Mouse (Mus musculus): ENCODE results near the gene Hist2h3c2. TPM values are rescaled to one million over a fixed set of nuclear protein-coding genes. Genes with fewer than 3 reads are reported as not detected.
"Not testable (repeated sequence)": the region's sequence is repeated elsewhere in the genome, so short reads cannot be mapped to it uniquely, and the experiment has no call there.

Gene Hist2h3c2
- polyA plus RNA-seq, 1 experiment = 66.4 TPM

DNA sequence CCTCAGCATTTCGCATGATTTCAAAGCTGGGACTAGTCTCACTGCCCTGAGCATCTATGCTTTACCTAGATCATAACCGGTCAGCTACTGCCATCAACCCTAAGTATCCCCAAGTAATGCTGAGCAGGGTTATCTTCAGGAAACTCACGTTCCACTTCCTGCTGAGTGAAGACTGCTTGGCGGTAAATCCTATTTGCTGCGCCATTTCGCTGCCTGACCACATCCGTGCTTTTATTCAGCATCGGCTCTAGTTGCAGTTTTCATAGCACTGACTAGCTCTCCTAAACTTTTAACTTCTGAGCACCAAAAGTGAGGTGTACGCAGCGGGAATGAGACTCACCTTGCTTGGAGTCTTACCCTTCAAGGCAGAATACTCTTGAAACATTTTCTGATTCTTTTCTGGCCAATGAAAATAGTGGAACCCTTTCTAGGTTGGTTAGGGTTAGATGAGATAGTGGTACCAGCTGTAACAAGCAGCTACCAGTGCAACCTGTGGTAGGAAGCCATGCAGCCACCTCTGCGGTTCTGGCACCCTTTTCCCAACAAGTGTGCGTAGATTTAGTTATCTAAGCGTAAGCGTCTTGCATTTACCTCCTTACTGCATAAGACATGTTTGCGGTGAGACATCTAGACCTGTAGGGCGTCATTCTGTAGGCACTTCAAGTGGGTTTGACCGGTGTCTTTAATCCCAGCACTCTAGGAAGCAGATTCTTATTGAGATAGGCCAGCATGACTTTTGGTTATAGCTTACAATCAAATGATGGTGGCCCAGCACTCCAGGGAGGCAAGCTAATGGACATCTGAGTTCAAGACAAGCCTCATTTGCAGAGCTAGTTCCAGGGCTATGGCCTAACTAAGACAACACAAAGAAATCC lies 34.9 kb upstream of the Hist2h3c2 start:
- DNase-seq (ENCODE audit: low read depth in 1 of 2, low spot score in 2 of 2) = peak in 1 of 2 experiments; percentile 35
- Histone ChIP-seq H3K36me3 (ENCODE audit: control insufficient read depth, insufficient read depth, low read length) (no peaks in the 10 kb centered on the region), H3K4me3 (ENCODE audit: extremely low read depth, insufficient read depth, insufficient read length) (no peak overlapping the region), H3K27ac (ENCODE audit: insufficient read depth, low read length) (peak overlapping the region; percentile 35), H3K27me3 (ENCODE audit: control insufficient read depth, insufficient read depth, low read length) (no peaks in the 10 kb centered on the region), H3K4me1 (ENCODE audit: control insufficient read depth, insufficient read depth, insufficient read length) (peaks cover 5% of the 10 kb centered on the region; the same call in 1 of the 2 replicates)
- WGBS = 45% methylated on average over 17 of the region's 17 CpGs
- TF ChIP-seq POLR2A (IDR thresholded peaks at IDR 0.05; ENCODE audit: low read depth, low read length) (no peak), CTCF (IDR thresholded peaks at IDR 0.05; ENCODE audit: extremely low read depth, insufficient read depth, insufficient read length, insufficient replicate concordance) (no peak)

DNA sequence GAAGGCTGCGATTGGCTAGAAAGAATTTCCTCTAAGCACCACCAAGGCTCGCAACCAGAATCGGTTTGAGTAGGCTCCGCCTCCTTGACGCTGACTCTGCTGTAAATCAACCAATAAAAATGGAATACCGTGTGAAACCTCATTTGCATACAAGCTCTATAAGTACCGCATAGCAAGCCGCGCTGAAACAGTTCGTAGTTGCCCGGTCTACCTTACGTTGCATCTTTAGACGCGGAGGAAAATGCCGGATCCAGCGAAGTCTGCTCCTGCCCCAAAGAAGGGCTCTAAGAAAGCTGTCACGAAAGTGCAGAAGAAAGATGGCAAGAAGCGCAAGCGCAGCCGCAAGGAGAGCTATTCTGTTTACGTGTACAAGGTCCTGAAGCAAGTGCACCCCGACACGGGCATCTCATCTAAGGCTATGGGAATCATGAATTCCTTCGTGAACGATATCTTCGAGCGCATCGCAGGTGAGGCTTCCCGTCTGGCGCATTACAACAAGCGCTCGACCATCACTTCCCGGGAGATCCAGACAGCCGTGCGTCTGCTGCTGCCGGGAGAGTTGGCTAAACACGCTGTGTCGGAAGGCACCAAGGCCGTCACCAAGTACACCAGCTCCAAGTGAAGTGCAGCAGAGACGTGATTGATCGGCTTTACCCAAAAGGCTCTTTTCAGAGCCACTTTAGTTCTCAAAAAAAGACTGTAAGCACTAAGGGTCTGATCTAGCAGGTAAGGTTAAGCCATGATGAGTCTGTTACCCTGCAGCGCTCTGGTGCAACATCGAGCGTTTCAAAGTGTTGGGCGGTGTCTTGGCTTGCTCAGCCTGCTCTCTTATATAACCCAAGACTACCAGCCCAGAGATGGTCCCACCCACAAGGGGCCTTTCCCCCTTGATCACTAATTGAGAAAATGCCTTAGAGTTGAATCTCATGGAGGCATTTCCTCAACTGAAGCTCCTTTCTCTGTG lies 30.9 kb upstream of the Hist2h3c2 start, which contains the start of gene Hist2h2bb:
TSS of gene Hist2h2bb (plus strand) at position 242 of the 964 bp plus-strand sequence.
- peak; percentile 83 to 97 for DNase-seq (ENCODE audit: low read depth in 1 of 2, low spot score in 2 of 2)
- under 1% methylated on average over 45 of the region's 45 CpGs for WGBS
- peaks cover 6% of the 10 kb centered on the region; the same call in 1 of the 2 replicates for H3K4me1 ChIP-seq (ENCODE audit: control insufficient read depth, insufficient read depth, insufficient read length)
- H3K36me3 ChIP-seq (ENCODE audit: control insufficient read depth, insufficient read depth, low read length) = no peaks in the 10 kb centered on the region
- peak within 1 kb of the TSS; percentile 73 for H3K4me3 ChIP-seq (ENCODE audit: extremely low read depth, insufficient read depth, insufficient read length)
- TF ChIP-seq POLR2A (IDR thresholded peaks at IDR 0.05; ENCODE audit: low read depth, low read length) (peak; percentile 99), CTCF (IDR thresholded peaks at IDR 0.05; ENCODE audit: extremely low read depth, insufficient read depth, insufficient read length, insufficient replicate concordance) (no peak)
- H3K27ac ChIP-seq (ENCODE audit: insufficient read depth, low read length) = peak within 1 kb of the TSS; percentile 97
- H3K27me3 ChIP-seq (ENCODE audit: control insufficient read depth, insufficient read depth, low read length) = no peaks in the 10 kb centered on the region

DNA sequence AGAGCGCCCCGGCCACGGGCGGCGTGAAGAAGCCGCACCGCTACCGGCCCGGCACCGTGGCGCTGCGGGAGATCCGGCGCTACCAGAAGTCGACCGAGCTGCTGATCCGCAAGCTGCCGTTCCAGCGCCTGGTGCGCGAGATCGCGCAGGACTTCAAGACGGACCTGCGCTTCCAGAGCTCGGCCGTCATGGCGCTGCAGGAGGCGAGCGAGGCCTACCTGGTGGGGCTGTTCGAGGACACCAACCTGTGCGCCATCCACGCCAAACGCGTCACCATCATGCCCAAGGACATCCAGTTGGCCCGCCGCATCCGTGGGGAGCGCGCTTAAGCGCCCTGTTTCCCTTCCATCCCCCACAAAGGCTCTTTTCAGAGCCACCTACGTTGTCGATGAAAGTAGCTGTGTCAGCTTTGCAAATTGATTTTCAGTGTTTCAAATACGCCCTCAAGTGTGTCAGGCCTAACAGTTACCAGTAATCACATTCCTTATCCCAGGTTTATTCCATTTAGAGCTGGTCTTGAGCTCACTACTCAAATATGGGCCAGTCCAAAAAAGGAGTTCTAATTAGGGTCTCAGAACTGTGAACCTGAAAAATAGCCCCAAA lies 29.9 kb upstream of the Hist2h3c2 start:
- not testable (repeated sequence) for H3K4me1 ChIP-seq (ENCODE audit: control insufficient read depth, insufficient read depth, insufficient read length); H3K36me3 ChIP-seq (ENCODE audit: control insufficient read depth, insufficient read depth, low read length); H3K27me3 ChIP-seq (ENCODE audit: control insufficient read depth, insufficient read depth, low read length); DNase-seq (ENCODE audit: low read depth in 1 of 2, low spot score in 2 of 2)
- H3K27ac ChIP-seq (ENCODE audit: insufficient read depth, low read length) = peak overlapping the region; percentile 97
- H3K4me3 ChIP-seq (ENCODE audit: extremely low read depth, insufficient read depth, insufficient read length) = peak overlapping the region; percentile 58
- WGBS = under 1% methylated on average over 16 of the region's 44 CpGs

DNA sequence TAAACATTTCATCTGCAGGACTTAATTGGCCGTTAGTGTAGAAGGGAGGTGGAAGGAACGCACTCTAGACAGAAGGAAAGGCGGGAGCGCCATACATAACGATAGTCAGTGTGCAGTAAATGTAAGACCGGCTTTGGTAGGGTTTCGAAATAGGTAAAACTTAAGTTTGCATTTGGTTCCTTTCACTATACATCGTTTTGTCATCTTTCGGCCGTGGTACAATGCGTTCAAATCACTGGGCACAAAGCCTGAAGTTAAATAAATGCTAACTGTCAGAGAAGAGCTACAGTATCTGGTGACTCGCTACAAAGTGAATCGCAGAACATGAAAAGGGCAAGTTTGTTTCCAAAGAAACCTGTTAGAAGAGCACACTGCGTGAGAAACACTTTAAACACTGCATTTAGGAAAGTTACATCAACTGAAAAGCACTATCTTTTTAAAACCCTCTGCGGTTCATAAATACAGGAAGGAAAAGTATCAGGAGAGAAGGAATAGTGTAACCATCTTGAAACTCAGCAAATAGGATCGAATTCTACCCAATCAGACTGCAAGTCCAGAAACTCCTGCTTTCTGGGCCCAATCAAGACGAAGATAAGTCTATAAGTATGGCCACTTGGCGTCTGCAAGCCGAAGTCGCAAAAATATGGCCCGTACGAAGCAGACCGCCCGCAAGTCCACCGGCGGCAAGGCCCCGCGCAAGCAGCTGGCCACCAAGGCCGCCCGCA lies 29.3 kb upstream of the Hist2h3c2 start, which contains the start of gene Hist2h3b:
TSS of gene Hist2h3b (plus strand) at position 604 of the 725 bp plus-strand sequence.
- WGBS = 21% methylated on average over 30 of the region's 30 CpGs
- peak; percentile 69 to 75 for DNase-seq (ENCODE audit: low read depth in 1 of 2, low spot score in 2 of 2)
- TF ChIP-seq POLR2A (IDR thresholded peaks at IDR 0.05; ENCODE audit: low read depth, low read length) (peak; percentile 94), CTCF (IDR thresholded peaks at IDR 0.05; ENCODE audit: extremely low read depth, insufficient read depth, insufficient read length, insufficient replicate concordance) (no peak)

DNA sequence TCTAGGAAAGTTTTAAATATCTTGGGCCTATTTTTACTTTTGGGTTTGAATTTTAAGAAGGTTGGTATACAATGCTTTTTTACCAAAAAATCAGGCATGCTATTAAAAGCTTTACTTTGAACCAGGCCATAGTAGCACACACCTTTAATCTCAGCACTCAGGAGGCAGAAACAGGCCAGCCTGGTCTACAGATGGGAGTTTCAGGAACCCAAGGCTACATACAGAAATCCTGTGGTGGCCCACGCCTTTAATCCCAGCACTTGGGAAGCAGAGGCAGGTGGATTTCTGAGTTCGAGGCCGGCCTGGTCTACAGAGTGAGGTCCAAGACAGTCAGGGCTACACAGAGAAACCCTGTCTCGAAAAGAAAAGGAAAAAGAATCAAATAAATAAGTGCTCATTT lies 28.6 kb upstream of the Hist2h3c2 start:
- peak overlapping the region; percentile 8; the same call in 1 of the 2 replicates for H3K27ac ChIP-seq (ENCODE audit: insufficient read depth, low read length)
- DNase-seq (ENCODE audit: low read depth in 1 of 2, low spot score in 2 of 2) = no peak
- no peak for TF ChIP-seq POLR2A (IDR thresholded peaks at IDR 0.05; ENCODE audit: low read depth, low read length)
- TF ChIP-seq CTCF (IDR thresholded peaks at IDR 0.05; ENCODE audit: extremely low read depth, insufficient read depth, insufficient read length, insufficient replicate concordance) = no peak
- no peaks in the 10 kb centered on the region for H3K36me3 ChIP-seq (ENCODE audit: control insufficient read depth, insufficient read depth, low read length)
- H3K4me1 ChIP-seq (ENCODE audit: control insufficient read depth, insufficient read depth, insufficient read length) = peaks cover 7% of the 10 kb centered on the region; the same call in 1 of the 2 replicates
- 75% methylated on average over 4 of the region's 4 CpGs for WGBS
- no peak overlapping the region for H3K4me3 ChIP-seq (ENCODE audit: extremely low read depth, insufficient read depth, insufficient read length)
- H3K27me3 ChIP-seq (ENCODE audit: control insufficient read depth, insufficient read depth, low read length) = no peaks in the 10 kb centered on the region

More for the DNA sequence above, 29.3 kb upstream of the Hist2h3c2 start, which contains the start of gene Hist2h3b:
- H3K4me1 ChIP-seq (ENCODE audit: control insufficient read depth, insufficient read depth, insufficient read length) = peaks cover 7% of the 10 kb centered on the region; the same call in 1 of the 2 replicates
- peak within 1 kb of the TSS; percentile 97 for H3K27ac ChIP-seq (ENCODE audit: insufficient read depth, low read length)
- no peaks in the 10 kb centered on the region for H3K36me3 ChIP-seq (ENCODE audit: control insufficient read depth, insufficient read depth, low read length)
- peak within 1 kb of the TSS; percentile 73 for H3K4me3 ChIP-seq (ENCODE audit: extremely low read depth, insufficient read depth, insufficient read length)
- no peaks in the 10 kb centered on the region for H3K27me3 ChIP-seq (ENCODE audit: control insufficient read depth, insufficient read depth, low read length)
